Mouse (Mus musculus): ENCODE data around the gene Sapcd2.
"Not testable (repeated sequence)": the region's sequence is repeated elsewhere in the genome, so short reads cannot be mapped to it uniquely, and the experiment has no call there.

The Sapcd2 gene

GRCm38 (mm10) chr2:25372644-25373391 is 697 bp downstream of the Sapcd2 start:
- DNase-seq (ENCODE audit: low spot score), result no peak

- no peak for DNase-seq (ENCODE audit: low spot score)
Measured at GRCm38 (mm10) chr2:25373431-25373830, 1.3 kb downstream of the Sapcd2 start.

- peak; percentile 82 for DNase-seq (ENCODE audit: low spot score)
Measured at GRCm38 (mm10) chr2:25376589-25376988, 4.5 kb downstream of the Sapcd2 start.

GRCm38 (mm10) chr2:25384492-25384891 is 12.4 kb downstream of the Sapcd2 start:
- DNase-seq (ENCODE audit: low spot score), result no peak

GRCm38 (mm10) chr2:25391266-25391665 is 19.1 kb downstream of the Sapcd2 start:
- no peak for DNase-seq (ENCODE audit: low spot score)

GRCm38 (mm10) chr2:25394281-25395221 is 22.4 kb downstream of the Sapcd2 start:
- no peak for DNase-seq (ENCODE audit: low spot score)

- peak; percentile 57 for DNase-seq (ENCODE audit: low spot score)
Measured at GRCm38 (mm10) chr2:25395721-25396596, 23.8 kb downstream of the Sapcd2 start, which contains the start of gene Entpd2. Entpd2 (plus strand) TSS chr2:25395874.

- DNase-seq (ENCODE audit: low spot score), result no peak
Measured at GRCm38 (mm10) chr2:25396597-25396983, 24.5 kb downstream of the Sapcd2 start.

GRCm38 (mm10) chr2:25397010-25397409 is 24.9 kb downstream of the Sapcd2 start:
- no peak for DNase-seq (ENCODE audit: low spot score)

- no peak for DNase-seq (ENCODE audit: low spot score)
Measured at GRCm38 (mm10) chr2:25398065-25398464, 25.9 kb downstream of the Sapcd2 start.

- DNase-seq (ENCODE audit: low spot score), result no peak
Measured at GRCm38 (mm10) chr2:25399051-25399450, 26.9 kb downstream of the Sapcd2 start, which contains the start of gene Npdc1. Npdc1 (plus strand) TSS chr2:25399351.

- no peak for DNase-seq (ENCODE audit: low spot score)
Measured at GRCm38 (mm10) chr2:25400291-25400690, 28.2 kb downstream of the Sapcd2 start.

GRCm38 (mm10) chr2:25400764-25401163 is 28.6 kb downstream of the Sapcd2 start:
- peak; percentile 71 for DNase-seq (ENCODE audit: low spot score)

- DNase-seq (ENCODE audit: low spot score), result peak; percentile 90
Measured at GRCm38 (mm10) chr2:25402377-25402971, 30.4 kb downstream of the Sapcd2 start.

- DNase-seq (ENCODE audit: low spot score), result peak; percentile 75
Measured at GRCm38 (mm10) chr2:25402972-25403601, 31.0 kb downstream of the Sapcd2 start.

GRCm38 (mm10) chr2:25403994-25404393 is 31.9 kb downstream of the Sapcd2 start:
- DNase-seq (ENCODE audit: low spot score), result no peak

- DNase-seq (ENCODE audit: low spot score), result no peak
Measured at GRCm38 (mm10) chr2:25408908-25409307, 36.8 kb downstream of the Sapcd2 start.

GRCm38 (mm10) chr2:25413436-25413835 is 41.3 kb downstream of the Sapcd2 start:
- DNase-seq (ENCODE audit: low spot score), result not testable (repeated sequence)

- DNase-seq (ENCODE audit: low spot score), result no peak
Measured at GRCm38 (mm10) chr2:25417426-25417825, 45.3 kb downstream of the Sapcd2 start.

- DNase-seq (ENCODE audit: low spot score), result peak; percentile 87
Measured at GRCm38 (mm10) chr2:25421896-25422295, 49.8 kb downstream of the Sapcd2 start.

Data from retina, embryonic 14.5 days (tissue).